Mouse (Mus musculus): ENCODE measurements around the gene Pros1. TPM values are rescaled to one million over a fixed set of nuclear protein-coding genes. Genes with fewer than 3 reads are reported as not detected.

Pros1 gene
- polyA plus RNA-seq (2014; fragmentation: Nextera tagmentation; extraction: Ambion mirVana) = 14.9 and 18.6 TPM in 2 replicates

- Histone ChIP-seq H3K4me2 (peak within 1 kb of the TSS; percentile 93), H3K4me3 (ENCODE audit: low read depth, low read length) (peak within 1 kb of the TSS; percentile 65), H3K9me3 (replicated peaks; ENCODE audit: control insufficient read depth, low read length) (no peaks in the 10 kb centered on the region), H3K36me3 (ENCODE audit: control insufficient read depth, insufficient read depth, low read length) (no peaks in the 10 kb centered on the region), H3K4me1 (ENCODE audit: control insufficient read depth, insufficient read depth, low read length) (no peaks in the 10 kb centered on the region), H3K9ac (ENCODE audit: low read depth, low read length) (peak within 1 kb of the TSS; percentile 81), H3K27me3 (ENCODE audit: control insufficient read depth, insufficient read depth, low read length) (no peaks in the 10 kb centered on the region), H3K27ac (ENCODE audit: low read depth, low read length) (peak within 1 kb of the TSS; percentile 71)
- peak; percentile 94 for ATAC-seq (replicated peaks; ENCODE audit: insufficient number of reproducible peaks, low FRiP score, low TSS enrichment)
- 3% methylated on average over 42 of the region's 42 CpGs for WGBS (ENCODE audit: insufficient replicate concordance)
Measured at GRCm38 (mm10) chr16:62854191-62855068, at the start of gene Pros1. Gene Pros1, plus strand, starts transcription at chr16:62854307.

- Histone ChIP-seq H3K4me3 (ENCODE audit: low read depth, low read length) (no peak overlapping the region), H3K36me3 (ENCODE audit: control insufficient read depth, insufficient read depth, low read length) (no peaks in the 10 kb centered on the region), H3K9me3 (replicated peaks; ENCODE audit: control insufficient read depth, low read length) (no peaks in the 10 kb centered on the region), H3K4me2 (no peak overlapping the region), H3K4me1 (ENCODE audit: control insufficient read depth, insufficient read depth, low read length) (no peaks in the 10 kb centered on the region), H3K27ac (ENCODE audit: low read depth, low read length) (no peak overlapping the region), H3K27me3 (ENCODE audit: control insufficient read depth, insufficient read depth, low read length) (no peaks in the 10 kb centered on the region), H3K9ac (ENCODE audit: low read depth, low read length) (no peak overlapping the region)
- no peak for ATAC-seq (replicated peaks; ENCODE audit: insufficient number of reproducible peaks, low FRiP score, low TSS enrichment)
- WGBS (ENCODE audit: insufficient replicate concordance) = 94% methylated on average over 3 of the region's 3 CpGs
Measured at GRCm38 (mm10) chr16:62804621-62805020, 49.5 kb upstream of the Pros1 start.

GRCm38 (mm10) chr16:62807249-62807979 lies 46.7 kb upstream of the Pros1 start:
- H3K4me2 ChIP-seq = no peak overlapping the region
- no peak overlapping the region for H3K9ac ChIP-seq (ENCODE audit: low read depth, low read length)
- H3K27me3 ChIP-seq (ENCODE audit: control insufficient read depth, insufficient read depth, low read length) = no peaks in the 10 kb centered on the region
- no peaks in the 10 kb centered on the region for H3K9me3 ChIP-seq (replicated peaks; ENCODE audit: control insufficient read depth, low read length)
- 61% methylated on average over 8 of the region's 8 CpGs for WGBS (ENCODE audit: insufficient replicate concordance)
- no peak for ATAC-seq (replicated peaks; ENCODE audit: insufficient number of reproducible peaks, low FRiP score, low TSS enrichment)
- no peaks in the 10 kb centered on the region for H3K36me3 ChIP-seq (ENCODE audit: control insufficient read depth, insufficient read depth, low read length)
- H3K4me1 ChIP-seq (ENCODE audit: control insufficient read depth, insufficient read depth, low read length) = no peaks in the 10 kb centered on the region
- no peak overlapping the region for H3K4me3 ChIP-seq (ENCODE audit: low read depth, low read length)
- no peak overlapping the region for H3K27ac ChIP-seq (ENCODE audit: low read depth, low read length)

GRCm38 (mm10) chr16:62810855-62811254 lies 43.3 kb upstream of the Pros1 start:
- H3K27ac ChIP-seq (ENCODE audit: low read depth, low read length) = no peak overlapping the region
- H3K4me1 ChIP-seq (ENCODE audit: control insufficient read depth, insufficient read depth, low read length) = no peaks in the 10 kb centered on the region
- no peaks in the 10 kb centered on the region for H3K27me3 ChIP-seq (ENCODE audit: control insufficient read depth, insufficient read depth, low read length)
- ATAC-seq (replicated peaks; ENCODE audit: insufficient number of reproducible peaks, low FRiP score, low TSS enrichment) = no peak
- H3K36me3 ChIP-seq (ENCODE audit: control insufficient read depth, insufficient read depth, low read length) = no peaks in the 10 kb centered on the region
- H3K4me2 ChIP-seq = no peak overlapping the region
- no peak overlapping the region for H3K4me3 ChIP-seq (ENCODE audit: low read depth, low read length)
- H3K9me3 ChIP-seq (replicated peaks; ENCODE audit: control insufficient read depth, low read length) = no peaks in the 10 kb centered on the region
- no peak overlapping the region for H3K9ac ChIP-seq (ENCODE audit: low read depth, low read length)
- 64% methylated on average over 4 of the region's 4 CpGs for WGBS (ENCODE audit: insufficient replicate concordance)

GRCm38 (mm10) chr16:62813790-62814189 lies 40.3 kb upstream of the Pros1 start:
- Histone ChIP-seq H3K4me1 (ENCODE audit: control insufficient read depth, insufficient read depth, low read length) (no peaks in the 10 kb centered on the region), H3K27me3 (ENCODE audit: control insufficient read depth, insufficient read depth, low read length) (no peaks in the 10 kb centered on the region), H3K9me3 (replicated peaks; ENCODE audit: control insufficient read depth, low read length) (no peaks in the 10 kb centered on the region), H3K27ac (ENCODE audit: low read depth, low read length) (no peak overlapping the region), H3K4me3 (ENCODE audit: low read depth, low read length) (no peak overlapping the region), H3K9ac (ENCODE audit: low read depth, low read length) (no peak overlapping the region), H3K4me2 (no peak overlapping the region), H3K36me3 (ENCODE audit: control insufficient read depth, insufficient read depth, low read length) (no peaks in the 10 kb centered on the region)
- WGBS (ENCODE audit: insufficient replicate concordance) = 89% methylated on average over 5 of the region's 5 CpGs
- no peak for ATAC-seq (replicated peaks; ENCODE audit: insufficient number of reproducible peaks, low FRiP score, low TSS enrichment)

GRCm38 (mm10) chr16:62814491-62814890 lies 39.6 kb upstream of the Pros1 start, which contains the start of gene Stx19:
Gene Stx19, plus strand, starts transcription at chr16:62814676.
- WGBS (ENCODE audit: insufficient replicate concordance) = 79% methylated on average over 5 of the region's 5 CpGs
- ATAC-seq (replicated peaks; ENCODE audit: insufficient number of reproducible peaks, low FRiP score, low TSS enrichment) = no peak
- Histone ChIP-seq H3K4me2 (no peak within 1 kb of the TSS), H3K9me3 (replicated peaks; ENCODE audit: control insufficient read depth, low read length) (no peaks in the 10 kb centered on the region), H3K4me1 (ENCODE audit: control insufficient read depth, insufficient read depth, low read length) (no peaks in the 10 kb centered on the region), H3K36me3 (ENCODE audit: control insufficient read depth, insufficient read depth, low read length) (no peaks in the 10 kb centered on the region), H3K27ac (ENCODE audit: low read depth, low read length) (no peak within 1 kb of the TSS), H3K4me3 (ENCODE audit: low read depth, low read length) (no peak within 1 kb of the TSS), H3K9ac (ENCODE audit: low read depth, low read length) (no peak within 1 kb of the TSS), H3K27me3 (ENCODE audit: control insufficient read depth, insufficient read depth, low read length) (no peaks in the 10 kb centered on the region)

- Histone ChIP-seq H3K36me3 (ENCODE audit: control insufficient read depth, insufficient read depth, low read length) (no peaks in the 10 kb centered on the region), H3K9ac (ENCODE audit: low read depth, low read length) (no peak overlapping the region), H3K4me1 (ENCODE audit: control insufficient read depth, insufficient read depth, low read length) (no peaks in the 10 kb centered on the region), H3K9me3 (replicated peaks; ENCODE audit: control insufficient read depth, low read length) (no peaks in the 10 kb centered on the region), H3K4me3 (ENCODE audit: low read depth, low read length) (no peak overlapping the region), H3K27me3 (ENCODE audit: control insufficient read depth, insufficient read depth, low read length) (no peaks in the 10 kb centered on the region), H3K27ac (ENCODE audit: low read depth, low read length) (no peak overlapping the region), H3K4me2 (no peak overlapping the region)
- no peak for ATAC-seq (replicated peaks; ENCODE audit: insufficient number of reproducible peaks, low FRiP score, low TSS enrichment)
- WGBS (ENCODE audit: insufficient replicate concordance) = 91% methylated on average over 6 of the region's 6 CpGs
Measured at GRCm38 (mm10) chr16:62822472-62822871, 31.6 kb upstream of the Pros1 start.

- 71% methylated on average over 12 of the region's 12 CpGs for WGBS (ENCODE audit: insufficient replicate concordance)
- Histone ChIP-seq H3K4me2 (no peak overlapping the region), H3K9ac (ENCODE audit: low read depth, low read length) (no peak overlapping the region), H3K27ac (ENCODE audit: low read depth, low read length) (no peak overlapping the region), H3K4me1 (ENCODE audit: control insufficient read depth, insufficient read depth, low read length) (no peaks in the 10 kb centered on the region), H3K9me3 (replicated peaks; ENCODE audit: control insufficient read depth, low read length) (no peaks in the 10 kb centered on the region), H3K36me3 (ENCODE audit: control insufficient read depth, insufficient read depth, low read length) (no peaks in the 10 kb centered on the region), H3K4me3 (ENCODE audit: low read depth, low read length) (no peak overlapping the region), H3K27me3 (ENCODE audit: control insufficient read depth, insufficient read depth, low read length) (no peaks in the 10 kb centered on the region)
- no peak for ATAC-seq (replicated peaks; ENCODE audit: insufficient number of reproducible peaks, low FRiP score, low TSS enrichment)
Measured at GRCm38 (mm10) chr16:62826156-62827001, 27.7 kb upstream of the Pros1 start.
